Mouse (Mus musculus) forebrain, embryonic 15.5 days (tissue): ENCODE data around the gene Armc2. TPM values are rescaled to one million over a fixed set of nuclear protein-coding genes. Genes with fewer than 3 reads are reported as not detected.
"Not testable (repeated sequence)": the region's sequence is repeated elsewhere in the genome, so short reads cannot be mapped to it uniquely, and the experiment has no call there.

Experiments
- ATAC-seq: fragments of 200-750 bp; cut with Nextera tagmentation; replicated peaks from 2 replicates; pipeline ENCODE4 v1.8.0; 2017; ENCODE audit warnings: mild to moderate bottlenecking, moderate TSS enrichment, moderate library complexity
- H3K27ac ChIP-seq: fragments of 300-500 bp; sonication (generic); replicated peaks from 2 replicates; pipeline ENCODE4 v1.5.1; 2015; ENCODE audit warnings: mild to moderate bottlenecking, inconsistent platforms
- H3K27me3 ChIP-seq: fragments of 300-500 bp; sonication (generic); 2 replicates; pipeline ENCODE4 v1.6.1; 2015; ENCODE audit warnings: inconsistent platforms
- H3K36me3 ChIP-seq: fragments of 300-500 bp; sonication (generic); 2 replicates; pipeline ENCODE4 v1.6.1; 2015; ENCODE audit warnings: mild to moderate bottlenecking, inconsistent platforms
- H3K4me1 ChIP-seq: fragments of 300-500 bp; sonication (generic); 2 replicates; pipeline ENCODE4 v1.6.1; 2015; ENCODE audit warnings: inconsistent platforms
- H3K4me2 ChIP-seq: fragments of 300-500 bp; sonication (generic); replicated peaks from 2 replicates; pipeline ENCODE4 v1.6.1; 2015; ENCODE audit warnings: mild to moderate bottlenecking, inconsistent platforms
- H3K4me3 ChIP-seq: fragments of 300-500 bp; sonication (generic); 2 replicates; pipeline ENCODE4 v1.5.1; 2015; ENCODE audit warnings: mild to moderate bottlenecking, inconsistent platforms
- H3K9ac ChIP-seq: fragments of 300-500 bp; sonication (generic); replicated peaks from 2 replicates; pipeline ENCODE4 v1.6.1; 2015; ENCODE audit warnings: mild to moderate bottlenecking, inconsistent platforms
- H3K9me3 ChIP-seq: fragments of 300-500 bp; sonication (generic); 2 replicates; pipeline ENCODE4 v1.6.1; 2016; ENCODE audit warnings: inconsistent platforms
- WGBS: fragments of 180-500 bp; shearing (Covaris S2); methylation state at CpG from one replicate; pipeline ENCODE4 v1.1.7; 2015; ENCODE audit warnings: mixed read lengths; 5-methylcytosine and 5-hydroxymethylcytosine counted together
- polyA plus RNA-seq: library from polyadenylated mRNA; unstranded; fragments of >200 nt; fragmentation: Nextera tagmentation; extraction: Ambion mirVana; gene quantifications from 2 replicates; pipeline ENCODE4 v1.2.1, GENCODE M21; 2015

Armc2 gene
- polyA plus RNA-seq, 1 experiment from 2014 or later: 9.0 TPM

DNA sequence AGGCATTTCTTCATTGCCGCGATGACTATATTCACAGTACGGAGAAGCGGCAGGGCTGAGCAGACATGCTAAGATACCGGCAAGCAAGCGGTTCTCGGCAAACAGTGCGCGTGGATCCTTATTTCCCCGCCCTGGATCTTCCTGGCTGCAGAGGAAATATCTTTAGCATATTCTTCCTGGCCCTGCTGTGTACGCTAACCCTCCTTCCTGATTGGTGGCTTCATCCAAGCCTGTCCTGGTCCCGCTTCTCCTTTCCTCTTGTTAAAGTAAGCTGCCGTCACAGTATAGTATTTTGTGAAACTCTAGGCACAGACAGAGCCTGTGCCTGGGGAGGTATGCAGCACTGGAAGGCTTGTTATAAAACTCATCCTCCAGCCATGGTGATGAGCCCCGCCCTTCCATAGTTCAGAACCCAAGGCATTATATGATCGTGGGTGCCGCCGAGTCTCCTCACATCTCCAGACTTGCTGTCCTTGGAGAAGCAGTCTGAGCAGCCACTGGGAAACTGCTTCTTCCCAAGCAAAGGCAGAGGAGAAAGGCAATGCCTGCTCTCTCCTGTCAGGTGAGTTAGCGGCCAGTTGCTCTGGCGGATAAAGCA is 59.5 kb downstream of the Armc2 start:
- H3K9me3 ChIP-seq: no peaks in the 10 kb centered on the region
- H3K36me3 ChIP-seq: no peaks in the 10 kb centered on the region
- no peak overlapping the region for H3K4me2 ChIP-seq
- no peak overlapping the region for H3K9ac ChIP-seq
- peaks cover 5% of the 10 kb centered on the region; the same call in 1 of the 2 replicates for H3K4me1 ChIP-seq
- 94% methylated on average over 19 of the region's 19 CpGs for WGBS
- no peak overlapping the region for H3K4me3 ChIP-seq
- ATAC-seq: no peak
- no peaks in the 10 kb centered on the region for H3K27me3 ChIP-seq
- no peak overlapping the region for H3K27ac ChIP-seq

DNA sequence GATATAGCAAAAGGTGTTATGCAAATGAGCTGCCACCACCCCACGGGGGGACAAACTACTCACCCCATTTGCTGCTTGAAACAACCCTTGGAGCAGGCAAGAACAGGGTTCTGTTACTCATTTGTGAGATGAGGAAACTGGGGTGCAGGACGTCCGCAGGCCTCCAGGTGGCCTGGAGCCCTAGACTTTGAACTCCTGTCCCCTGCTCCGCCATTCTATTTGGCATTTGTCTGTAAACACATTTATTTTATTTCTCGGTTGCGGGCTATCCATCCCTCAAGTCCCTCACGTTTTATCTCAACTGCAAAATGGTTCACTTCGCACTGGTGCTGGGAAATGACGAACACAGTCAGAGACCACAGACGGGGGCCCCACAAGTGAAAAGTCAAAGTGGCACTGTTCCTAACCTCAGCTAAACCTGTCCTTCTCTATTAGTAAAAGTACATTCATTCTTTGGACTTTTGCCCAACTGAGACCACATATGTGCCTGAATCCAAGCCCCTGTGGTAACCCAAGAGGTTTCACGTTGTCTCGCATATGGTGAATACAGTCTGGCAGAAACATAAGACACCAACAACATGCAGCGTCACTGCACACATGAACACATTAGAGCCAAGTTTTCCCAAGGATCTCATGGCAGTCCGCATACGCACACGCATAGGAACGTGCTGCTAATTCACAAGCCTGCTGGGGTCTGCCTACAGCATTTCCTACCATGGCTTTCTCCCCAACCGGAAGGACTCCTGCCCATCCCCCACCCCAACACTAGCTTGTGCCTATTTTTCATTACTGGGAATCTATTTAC is 60.6 kb downstream of the Armc2 start:
- WGBS: 72% methylated on average over 18 of the region's 18 CpGs
- peak; percentile 60; the same call in 1 of the 2 replicates for ATAC-seq
- H3K9ac ChIP-seq: no peak overlapping the region
- H3K4me1 ChIP-seq: peaks cover 5% of the 10 kb centered on the region; the same call in 1 of the 2 replicates
- no peaks in the 10 kb centered on the region for H3K9me3 ChIP-seq
- no peak overlapping the region for H3K4me2 ChIP-seq
- no peak overlapping the region for H3K27ac ChIP-seq
- H3K36me3 ChIP-seq: no peaks in the 10 kb centered on the region
- H3K27me3 ChIP-seq: no peaks in the 10 kb centered on the region
- H3K4me3 ChIP-seq: no peak overlapping the region

DNA sequence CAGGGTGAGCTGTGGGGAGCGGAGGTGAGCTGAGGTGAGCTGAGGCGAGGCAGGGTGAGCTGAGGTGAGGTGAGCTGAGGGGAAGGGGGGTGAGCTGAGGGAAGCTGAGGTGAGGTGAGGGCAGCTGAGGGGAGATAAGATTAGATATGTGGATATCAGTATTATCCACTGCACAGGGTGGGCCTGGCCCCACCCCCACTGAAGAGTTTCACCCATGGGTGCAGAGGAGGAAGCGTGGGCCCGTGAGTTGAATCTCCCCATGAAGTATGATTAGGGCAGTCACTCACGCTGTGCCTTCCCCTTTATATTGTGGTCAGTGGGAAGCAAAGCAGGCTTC is 64.7 kb downstream of the Armc2 start:
- no peaks in the 10 kb centered on the region for H3K9me3 ChIP-seq

DNA sequence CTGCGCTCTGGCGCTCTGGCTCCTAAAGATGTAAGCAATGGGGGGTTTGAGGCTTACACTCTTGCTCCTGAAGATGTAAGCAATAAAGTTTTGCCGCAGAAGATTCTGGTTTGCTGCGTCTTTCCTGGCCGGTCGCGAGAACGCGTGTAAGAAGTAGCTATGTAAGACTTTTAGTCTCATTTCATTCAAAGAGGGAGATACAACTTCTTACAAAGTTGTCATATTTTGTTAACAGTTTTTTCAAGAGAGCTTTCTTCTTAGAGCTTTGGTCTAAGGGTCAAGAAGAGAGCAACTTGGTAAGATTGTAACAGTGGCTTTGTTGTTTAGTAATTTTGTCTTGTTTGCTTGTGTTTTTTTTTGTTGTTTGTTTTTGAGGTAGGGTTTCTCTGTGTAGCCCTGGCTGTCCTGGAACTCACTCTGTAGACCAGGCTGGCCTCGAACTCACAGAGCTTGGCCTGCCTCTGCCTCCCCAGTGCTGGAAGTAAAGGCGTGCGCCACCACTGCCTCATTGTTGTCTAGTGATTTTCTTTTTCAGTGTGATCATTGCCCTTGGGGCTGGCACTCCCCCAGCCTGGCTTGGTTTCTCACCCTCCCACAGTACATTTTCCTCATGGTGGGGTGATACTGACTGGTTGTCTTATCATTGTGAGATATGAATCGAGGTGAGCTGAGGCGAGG is 65.3 kb downstream of the Armc2 start:
- Histone ChIP-seq H3K9ac (no peak overlapping the region), H3K36me3 (0 out of 2 replicates have a peak, but pooled peaks cover 2% of the 10 kb centered on the region), H3K27ac (no peak overlapping the region), H3K9me3 (no peaks in the 10 kb centered on the region), H3K4me3 (no peak overlapping the region), H3K27me3 (no peaks in the 10 kb centered on the region), H3K4me2 (no peak overlapping the region), H3K4me1 (peaks cover 4% of the 10 kb centered on the region; the same call in 1 of the 2 replicates)
- no peak for ATAC-seq
- 96% methylated on average over 14 of the region's 14 CpGs for WGBS

More for the DNA sequence above, 64.7 kb downstream of the Armc2 start:
- Histone ChIP-seq H3K9ac (no peak overlapping the region), H3K4me3 (no peak overlapping the region), H3K36me3 (0 out of 2 replicates have a peak, but pooled peaks cover 2% of the 10 kb centered on the region), H3K27ac (no peak overlapping the region), H3K4me2 (no peak overlapping the region), H3K27me3 (no peaks in the 10 kb centered on the region), H3K4me1 (peaks cover 5% of the 10 kb centered on the region; the same call in 1 of the 2 replicates)
- no peak for ATAC-seq
- 93% methylated on average over 5 of the region's 5 CpGs for WGBS

DNA sequence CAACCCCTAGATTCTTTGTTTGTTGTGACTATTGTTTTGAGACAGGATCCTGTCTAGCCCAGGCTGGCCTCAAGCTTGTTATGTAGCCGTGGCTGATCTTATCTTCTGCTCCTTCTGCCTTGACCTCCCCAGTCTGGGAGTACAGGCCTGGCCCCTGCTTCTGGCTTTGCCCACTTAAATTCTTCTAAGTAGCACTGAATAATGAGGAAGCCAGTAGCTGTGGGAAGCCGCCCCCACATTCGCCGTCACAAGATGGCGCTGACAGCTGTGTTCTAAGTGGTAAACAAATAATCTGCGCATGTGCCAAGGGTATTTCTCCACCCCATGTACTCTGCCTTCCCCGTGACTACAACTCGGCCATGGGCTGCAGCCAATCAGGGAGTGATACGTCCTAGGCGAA is 65.9 kb downstream of the Armc2 start:
- H3K9ac ChIP-seq: not testable (repeated sequence)
- 75% methylated on average over 10 of the region's 10 CpGs for WGBS

DNA sequence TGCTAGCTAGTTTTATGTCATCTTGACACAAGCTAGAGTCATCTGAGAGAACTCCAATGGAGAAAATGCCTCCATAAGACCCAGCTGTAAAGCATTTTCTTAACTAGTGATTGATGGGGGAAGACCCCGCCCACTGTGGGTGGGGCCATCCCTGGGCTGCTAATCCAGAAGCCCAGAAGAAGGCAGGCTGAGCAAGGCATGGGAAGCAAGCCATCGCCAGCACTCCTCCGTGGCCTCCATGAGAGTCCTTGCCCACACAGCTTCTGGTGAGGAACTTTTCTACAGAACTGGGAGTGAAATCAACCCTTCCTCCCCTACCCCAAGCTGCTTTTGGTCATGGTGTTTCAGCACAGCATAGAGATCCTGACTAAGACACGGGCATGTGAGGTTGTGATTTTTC is 79.2 kb downstream of the Armc2 start:
- no peak for ATAC-seq
- WGBS: 73% methylated on average over 4 of the region's 4 CpGs
- peaks cover 38% of the 10 kb centered on the region for H3K4me1 ChIP-seq

More for the DNA sequence above, 65.9 kb downstream of the Armc2 start:
- H3K27me3 ChIP-seq, H3K36me3 ChIP-seq, H3K4me3 ChIP-seq, H3K4me1 ChIP-seq, H3K4me2 ChIP-seq, ATAC-seq, H3K9me3 ChIP-seq, H3K27ac ChIP-seq: not testable (repeated sequence)

DNA sequence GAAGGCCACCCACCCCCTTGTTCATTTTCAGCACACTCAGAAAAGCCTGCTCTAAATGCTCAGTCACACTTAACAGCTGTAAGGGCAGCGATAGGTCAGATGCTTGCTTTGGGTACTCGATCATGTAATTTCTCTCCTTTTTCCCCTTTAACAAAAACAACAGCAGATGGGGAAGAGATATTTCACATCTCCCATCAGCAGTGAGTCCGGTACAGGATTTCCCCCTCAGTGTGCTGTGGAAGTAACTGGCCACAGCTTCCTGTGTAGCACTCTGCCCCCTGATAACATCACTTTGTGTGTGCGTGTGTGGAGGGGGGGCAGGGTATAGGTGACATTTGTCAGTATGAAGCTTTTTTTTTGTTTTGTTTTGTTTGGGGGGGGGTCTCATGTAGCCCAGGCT is 81.1 kb downstream of the Armc2 start:
- Histone ChIP-seq H3K36me3 (no peaks in the 10 kb centered on the region), H3K4me3 (no peak overlapping the region), H3K27ac (peak overlapping the region; percentile 76; the same call in 1 of the 2 replicates), H3K4me1 (peaks cover 56% of the 10 kb centered on the region), H3K27me3 (no peaks in the 10 kb centered on the region), H3K4me2 (no peak overlapping the region), H3K9ac (no peak overlapping the region), H3K9me3 (no peaks in the 10 kb centered on the region; the same call in 1 of the 2 replicates)
- no peak for ATAC-seq
- WGBS: 55% methylated on average over 4 of the region's 4 CpGs

More for the DNA sequence above, 79.2 kb downstream of the Armc2 start:
- Histone ChIP-seq H3K4me2 (no peak overlapping the region), H3K9ac (no peak overlapping the region), H3K27me3 (no peaks in the 10 kb centered on the region), H3K36me3 (no peaks in the 10 kb centered on the region), H3K4me3 (no peak overlapping the region), H3K9me3 (no peaks in the 10 kb centered on the region; the same call in 1 of the 2 replicates), H3K27ac (no peak overlapping the region)

DNA sequence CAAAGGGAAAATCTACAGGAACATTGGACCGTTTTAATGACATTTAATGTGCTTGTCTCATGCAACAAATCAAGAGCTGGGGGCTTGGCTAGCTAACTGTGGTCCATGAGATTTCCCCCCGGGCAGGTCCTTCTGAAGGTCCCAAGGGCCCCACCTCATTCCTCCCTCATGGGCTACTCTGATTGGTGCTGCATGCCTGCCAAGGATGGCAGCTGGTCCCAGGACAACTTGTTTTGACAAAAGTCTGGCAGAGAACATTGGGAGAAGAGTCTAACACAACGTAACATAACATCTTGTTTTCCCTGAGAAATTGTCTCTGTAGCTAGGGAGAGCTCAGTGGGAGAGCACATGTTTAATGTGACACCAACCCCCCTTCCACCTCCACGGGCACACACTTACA is 82.1 kb downstream of the Armc2 start:
- H3K9me3 ChIP-seq: no peaks in the 10 kb centered on the region; the same call in 1 of the 2 replicates
- H3K36me3 ChIP-seq: no peaks in the 10 kb centered on the region
- ATAC-seq: peak; percentile 21; the same call in 1 of the 2 replicates
- H3K9ac ChIP-seq: no peak overlapping the region
- H3K4me1 ChIP-seq: peaks cover 66% of the 10 kb centered on the region
- H3K27ac ChIP-seq: peak overlapping the region; percentile 76
- WGBS: 33% methylated on average over 4 of the region's 4 CpGs
- no peaks in the 10 kb centered on the region for H3K27me3 ChIP-seq
- H3K4me2 ChIP-seq: no peak overlapping the region
- H3K4me3 ChIP-seq: no peak overlapping the region

DNA sequence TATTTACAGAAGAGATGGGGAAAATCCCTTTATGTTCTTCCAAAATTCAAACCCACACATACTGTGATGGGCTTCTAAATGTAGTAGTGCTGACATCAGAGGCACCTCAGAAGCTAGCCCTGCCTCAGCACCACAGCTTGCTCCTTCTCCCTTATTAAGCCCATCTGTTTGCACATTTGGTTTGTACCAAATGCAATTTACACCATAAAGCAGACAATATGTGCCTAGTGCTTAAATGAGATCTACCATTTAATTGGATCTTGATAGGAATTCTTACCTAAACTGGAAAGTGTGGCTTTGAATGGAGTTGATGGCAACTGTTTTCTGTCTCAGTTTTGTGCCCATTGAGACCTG is 82.8 kb downstream of the Armc2 start:
- H3K4me1 ChIP-seq: peaks cover 71% of the 10 kb centered on the region
- peak overlapping the region; percentile 76 for H3K27ac ChIP-seq
- no peak overlapping the region for H3K9ac ChIP-seq
- H3K9me3 ChIP-seq: no peaks in the 10 kb centered on the region
- peak overlapping the region; percentile 35 for H3K4me2 ChIP-seq
- H3K4me3 ChIP-seq: no peak overlapping the region
- H3K36me3 ChIP-seq: no peaks in the 10 kb centered on the region
- H3K27me3 ChIP-seq: no peaks in the 10 kb centered on the region
- peak; percentile 46 for ATAC-seq

DNA sequence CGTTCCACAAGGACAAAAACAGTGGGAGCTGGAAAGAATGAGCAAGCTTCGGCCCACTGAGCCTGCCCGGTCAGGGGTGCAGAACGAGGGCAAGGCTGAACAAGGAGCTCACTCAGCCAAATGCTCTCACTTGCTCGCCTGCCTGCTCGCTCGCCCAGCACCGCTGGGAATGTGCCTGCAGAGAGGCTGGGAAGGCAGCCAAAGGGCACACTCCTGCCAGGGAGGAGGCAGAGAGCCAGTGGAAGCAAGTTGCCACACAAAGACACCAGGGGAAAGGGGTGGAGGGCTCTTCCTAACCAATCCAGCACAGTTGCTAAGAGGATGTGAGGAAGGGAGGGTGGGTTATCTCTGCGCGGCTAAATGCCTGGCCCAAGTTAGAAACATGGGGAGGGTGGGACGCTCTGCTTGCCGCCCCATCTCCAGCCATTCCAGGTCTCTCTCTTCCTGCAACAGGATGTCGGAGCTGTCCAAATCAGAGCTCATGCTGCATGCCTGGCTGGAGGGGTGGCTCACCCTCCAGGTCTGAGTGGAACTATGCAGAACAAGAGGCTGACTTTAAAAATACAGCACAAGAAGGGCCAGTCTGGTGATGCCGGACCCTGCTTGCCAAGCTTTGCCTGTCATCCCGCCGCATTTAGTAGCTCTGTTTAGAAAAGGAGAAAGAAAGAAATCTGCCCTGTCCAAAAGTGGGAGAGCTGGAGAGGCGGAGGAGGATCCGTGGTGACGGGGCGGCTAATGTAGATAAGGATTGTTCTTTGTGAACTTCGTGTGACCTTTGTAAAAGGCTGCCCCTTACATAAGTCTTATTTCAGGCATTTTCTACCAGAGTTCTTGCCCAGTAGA is 83.4 kb downstream of the Armc2 start:
- Histone ChIP-seq H3K4me1 (peaks cover 71% of the 10 kb centered on the region), H3K9ac (peak overlapping the region; percentile 5; the same call in 1 of the 2 replicates), H3K27ac (peak overlapping the region; percentile 76), H3K4me3 (peak overlapping the region; percentile 8; the same call in 1 of the 2 replicates), H3K9me3 (no peaks in the 10 kb centered on the region), H3K27me3 (no peaks in the 10 kb centered on the region), H3K4me2 (peak overlapping the region; percentile 35), H3K36me3 (no peaks in the 10 kb centered on the region)
- peak; percentile 86 for ATAC-seq
- WGBS: 6% methylated on average over 21 of the region's 21 CpGs

DNA sequence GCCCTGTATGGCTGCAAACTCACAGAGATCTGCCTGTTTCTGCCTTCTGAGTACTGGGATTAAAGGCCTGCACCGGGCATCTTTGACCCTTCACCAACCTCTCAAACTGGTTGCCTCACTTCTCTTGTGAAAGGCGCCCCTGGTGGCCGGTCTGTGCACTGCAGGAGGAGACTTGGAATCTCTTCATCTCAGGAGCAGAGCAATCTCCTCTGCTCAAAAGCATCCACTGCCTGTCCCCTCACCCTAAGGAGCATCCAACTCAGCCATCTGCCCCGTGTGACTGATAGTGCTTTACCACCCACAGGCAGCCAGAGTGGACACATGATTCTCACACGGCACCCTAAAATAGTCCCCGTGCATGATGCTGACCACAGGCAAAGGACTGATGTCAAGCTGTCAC is 84.7 kb downstream of the Armc2 start:
- Histone ChIP-seq H3K9me3 (no peaks in the 10 kb centered on the region), H3K4me2 (no peak overlapping the region), H3K9ac (no peak overlapping the region), H3K27ac (peak overlapping the region; percentile 76; the same call in 1 of the 2 replicates), H3K27me3 (no peaks in the 10 kb centered on the region), H3K36me3 (no peaks in the 10 kb centered on the region), H3K4me3 (no peak overlapping the region), H3K4me1 (peaks cover 71% of the 10 kb centered on the region)
- no peak for ATAC-seq
- WGBS: 72% methylated on average over 6 of the region's 6 CpGs
